Mouse (Mus musculus) c-Kit-positive CD71-positive TER-119-positive erythroid progenitor cells, embryonic 14.5 days (primary cell): ENCODE measurements at regions not wholly inside any gene's neighbourhood (a gene's known extent, or its start where the extent isn't known, plus 50 kb on each side); places are given as distances from the start of the nearest gene placed in this dataset.

Experiments used
- DNase-seq: peaks from one replicate; pipeline ENCODE4 v3.0.0-alpha.2; 2013; ENCODE audit warnings: low spot score

GRCm38 (mm10) chr4:31499888-31500287 is 464.0 kb upstream of the Map3k7 start:
- DNase-seq = no peak

GRCm38 (mm10) chr4:31500432-31500831 is 463.5 kb upstream of the Map3k7 start:
- DNase-seq = no peak

- no peak for DNase-seq
Measured at GRCm38 (mm10) chr4:31525638-31526207, 438.2 kb upstream of the Map3k7 start.

- no peak for DNase-seq
Measured at GRCm38 (mm10) chr4:31536811-31537210, 427.1 kb upstream of the Map3k7 start.

- DNase-seq = no peak
Measured at GRCm38 (mm10) chr4:31553780-31554394, 410.0 kb upstream of the Map3k7 start.

GRCm38 (mm10) chr4:31555077-31555476 is 408.8 kb upstream of the Map3k7 start:
- no peak for DNase-seq

- DNase-seq = no peak
Measured at GRCm38 (mm10) chr4:31557261-31557660, 406.6 kb upstream of the Map3k7 start.

GRCm38 (mm10) chr4:31560305-31560704 is 403.6 kb upstream of the Map3k7 start:
- DNase-seq = no peak

GRCm38 (mm10) chr4:31561183-31561582 is 402.7 kb upstream of the Map3k7 start:
- DNase-seq = no peak

- no peak for DNase-seq
Measured at GRCm38 (mm10) chr4:31561823-31562222, 402.1 kb upstream of the Map3k7 start.

GRCm38 (mm10) chr4:31566158-31566557 is 397.7 kb upstream of the Map3k7 start:
- DNase-seq = no peak

- no peak for DNase-seq
Measured at GRCm38 (mm10) chr4:31566834-31567233, 397.1 kb upstream of the Map3k7 start.

GRCm38 (mm10) chr4:31569687-31570086 is 394.2 kb upstream of the Map3k7 start:
- no peak for DNase-seq

GRCm38 (mm10) chr4:31576982-31577579 is 386.8 kb upstream of the Map3k7 start:
- DNase-seq = no peak

GRCm38 (mm10) chr4:31583495-31583894 is 380.4 kb upstream of the Map3k7 start:
- no peak for DNase-seq

GRCm38 (mm10) chr4:31584171-31584570 is 379.7 kb upstream of the Map3k7 start:
- no peak for DNase-seq

GRCm38 (mm10) chr4:31594089-31594488 is 369.8 kb upstream of the Map3k7 start:
- DNase-seq = no peak

- DNase-seq = no peak
Measured at GRCm38 (mm10) chr4:31601536-31601935, 362.4 kb upstream of the Map3k7 start.

GRCm38 (mm10) chr4:31603776-31604175 is 360.1 kb upstream of the Map3k7 start:
- no peak for DNase-seq

- DNase-seq = no peak
Measured at GRCm38 (mm10) chr4:31608811-31609210, 355.1 kb upstream of the Map3k7 start.

- no peak for DNase-seq
Measured at GRCm38 (mm10) chr4:31609559-31609958, 354.3 kb upstream of the Map3k7 start.

GRCm38 (mm10) chr4:31612147-31612824 is 351.6 kb upstream of the Map3k7 start:
- DNase-seq = no peak
